Mouse (Mus musculus) neural tube, embryonic 14.5 days (tissue): Measurements from ENCODE around the gene Esrp2. TPM values are rescaled to one million over a fixed set of nuclear protein-coding genes. Genes with fewer than 3 reads are reported as not detected.

Experiments used
- ATAC-seq: fragments of 200-750 bp; cut with Nextera tagmentation; 2 replicates; pipeline ENCODE4 v1.8.0; 2017; ENCODE audit warnings: low read depth, mild to moderate bottlenecking, moderate TSS enrichment, moderate library complexity
- H3K27ac ChIP-seq: fragments of 300-500 bp; sonication (generic); 2 replicates; pipeline ENCODE4 v1.5.1; 2014; ENCODE audit warnings: low read depth, mild to moderate bottlenecking, control low read depth, low read length, moderate library complexity, mixed read lengths
- H3K27me3 ChIP-seq: fragments of 300-500 bp; sonication (generic); 2 replicates; pipeline ENCODE4 v1.6.1; 2014; ENCODE audit warnings: low read length; ENCODE audit not compliant: control insufficient read depth, insufficient read depth
- H3K36me3 ChIP-seq: fragments of 300-500 bp; sonication (generic); 2 replicates; pipeline ENCODE4 v1.6.1; 2014; ENCODE audit warnings: low read length, mixed read lengths; ENCODE audit not compliant: control insufficient read depth, insufficient read depth
- H3K4me1 ChIP-seq: fragments of 300-500 bp; sonication (generic); 2 replicates; pipeline ENCODE4 v1.6.1; 2014; ENCODE audit warnings: low read length; ENCODE audit not compliant: control insufficient read depth, insufficient read depth
- H3K4me2 ChIP-seq: fragments of 300-500 bp; sonication (generic); 2 replicates; pipeline ENCODE4 v1.6.1; 2014; ENCODE audit warnings: mild to moderate bottlenecking, low read depth, low read length, control low read depth
- H3K4me3 ChIP-seq: fragments of 300-500 bp; sonication (generic); 2 replicates; pipeline ENCODE4 v1.5.1; 2014; ENCODE audit warnings: low read depth, low read length, control low read depth, mixed read lengths
- H3K9ac ChIP-seq: fragments of 300-500 bp; sonication (generic); replicated peaks from 2 replicates; pipeline ENCODE4 v1.6.1; 2014; ENCODE audit warnings: low read depth, mild to moderate bottlenecking, control low read depth, low read length, mixed read lengths
- H3K9me3 ChIP-seq: fragments of 300-500 bp; sonication (generic); 2 replicates; pipeline ENCODE4 v1.6.1; 2016; ENCODE audit warnings: low read length; ENCODE audit not compliant: control insufficient read depth
- WGBS: fragments of 180-500 bp; shearing (Covaris S2); extraction: QIAGEN DNeasy Blood & Tissue Kit; methylation state at CpG from one replicate; pipeline ENCODE4 v1.1.7; 2014; 5-methylcytosine and 5-hydroxymethylcytosine counted together
- polyA plus RNA-seq: library from polyadenylated mRNA; unstranded; fragments of >200 nt; fragmentation: Nextera tagmentation; extraction: Ambion mirVana; gene quantifications from 2 replicates; pipeline ENCODE4 v1.2.1, GENCODE M21; 2014

Esrp2 gene
- polyA plus RNA-seq, 1 experiment from 2014 or later = not detected

DNA sequence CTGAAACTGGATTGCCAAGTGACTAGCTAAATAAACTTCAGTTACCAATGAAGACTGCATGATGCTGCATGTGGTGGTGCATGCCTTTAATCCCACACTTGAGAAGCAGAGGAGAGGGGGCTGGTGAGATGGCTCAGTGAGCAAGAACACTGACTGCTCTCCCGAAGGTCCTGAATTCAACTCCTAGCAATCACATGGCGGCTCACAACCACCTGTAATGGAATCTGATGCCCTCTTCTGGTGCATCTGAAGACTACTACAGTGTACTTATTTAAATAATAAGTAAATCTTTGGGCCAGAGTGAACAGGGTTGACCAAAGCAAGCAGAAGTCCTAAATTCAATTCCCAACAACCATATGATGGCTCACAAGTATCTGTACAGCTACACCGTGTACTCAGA, 13.3 kb downstream of the Esrp2 start:
- Histone ChIP-seq H3K4me1 (no peaks in the 10 kb centered on the region), H3K36me3 (peaks cover 10% of the 10 kb centered on the region; the same call in 1 of the 2 replicates), H3K27me3 (no peaks in the 10 kb centered on the region), H3K4me3 (no peak overlapping the region), H3K9ac (no peak overlapping the region), H3K27ac (no peak overlapping the region), H3K9me3 (no peaks in the 10 kb centered on the region), H3K4me2 (no peak overlapping the region)
- no peak for ATAC-seq
- WGBS = 89% methylated on average over 3 of the region's 3 CpGs

GRCm38 (mm10) chr8:106115897-106116296, 20.9 kb downstream of the Esrp2 start:
- no peak overlapping the region for H3K4me3 ChIP-seq
- no peaks in the 10 kb centered on the region for H3K4me1 ChIP-seq
- H3K9me3 ChIP-seq = no peaks in the 10 kb centered on the region
- no peak for ATAC-seq
- WGBS = 99% methylated on average over 3 of the region's 3 CpGs
- no peak overlapping the region for H3K27ac ChIP-seq
- H3K27me3 ChIP-seq = no peaks in the 10 kb centered on the region
- H3K9ac ChIP-seq = no peak overlapping the region
- no peak overlapping the region for H3K4me2 ChIP-seq
- no peaks in the 10 kb centered on the region for H3K36me3 ChIP-seq

- ATAC-seq = no peak
- WGBS = 92% methylated on average over 1 of the region's 1 CpGs
- H3K9me3 ChIP-seq = no peaks in the 10 kb centered on the region
- no peak overlapping the region for H3K4me3 ChIP-seq
- H3K36me3 ChIP-seq = peaks cover 13% of the 10 kb centered on the region; the same call in 1 of the 2 replicates
- H3K27me3 ChIP-seq = no peaks in the 10 kb centered on the region
- no peak overlapping the region for H3K27ac ChIP-seq
- H3K9ac ChIP-seq = no peak overlapping the region
- H3K4me1 ChIP-seq = no peaks in the 10 kb centered on the region
- no peak overlapping the region for H3K4me2 ChIP-seq
Observed at GRCm38 (mm10) chr8:106112514-106112913, 24.3 kb downstream of the Esrp2 start.

DNA sequence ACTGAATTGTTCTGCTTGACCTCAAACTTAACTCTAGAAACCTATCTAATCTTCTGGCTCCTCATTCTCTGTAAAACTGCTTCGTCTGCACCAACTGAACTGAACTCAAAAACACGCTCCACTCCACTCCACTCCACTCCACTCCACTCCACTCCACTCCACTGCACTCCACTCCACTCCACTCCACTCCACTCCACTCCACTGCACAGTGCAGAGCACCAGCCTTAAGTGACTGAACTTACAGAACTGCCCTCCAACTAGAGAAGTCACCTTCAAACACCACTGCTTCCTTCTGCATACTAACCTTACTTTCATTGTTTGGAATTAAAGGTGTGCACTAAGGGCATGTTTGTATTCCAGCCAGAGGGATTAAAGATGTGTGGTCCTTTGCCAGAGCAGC, 24.7 kb downstream of the Esrp2 start:
- Histone ChIP-seq H3K4me2 (no peak overlapping the region), H3K27me3 (no peaks in the 10 kb centered on the region), H3K9ac (no peak overlapping the region), H3K4me3 (no peak overlapping the region), H3K36me3 (peaks cover 13% of the 10 kb centered on the region; the same call in 1 of the 2 replicates), H3K9me3 (no peaks in the 10 kb centered on the region), H3K27ac (no peak overlapping the region), H3K4me1 (no peaks in the 10 kb centered on the region)
- ATAC-seq = no peak
- WGBS = 98% methylated on average over 2 of the region's 2 CpGs

DNA sequence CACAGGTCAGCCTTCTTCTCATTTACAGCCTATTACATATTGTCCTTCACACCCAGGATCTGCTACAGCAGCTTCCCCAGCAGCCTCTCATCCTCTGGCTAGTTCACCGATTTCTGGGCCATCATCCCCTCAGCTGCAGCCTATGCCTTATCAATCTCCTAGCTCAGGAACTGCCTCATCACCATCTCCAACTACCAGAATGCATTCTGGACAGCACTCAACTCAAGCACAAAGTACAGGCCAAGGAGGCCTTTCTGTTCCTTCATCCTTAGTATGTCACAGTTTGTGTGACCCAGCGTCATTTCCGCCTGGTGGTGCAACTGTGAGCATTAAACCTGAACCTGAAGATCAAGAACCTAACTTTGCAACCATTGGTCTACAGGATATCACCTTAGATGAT, 28.0 kb downstream of the Esrp2 start:
- no peak for ATAC-seq
- Histone ChIP-seq H3K9ac (no peak overlapping the region), H3K4me2 (no peak overlapping the region), H3K36me3 (peaks cover 19% of the 10 kb centered on the region), H3K9me3 (no peaks in the 10 kb centered on the region), H3K27me3 (no peaks in the 10 kb centered on the region), H3K27ac (no peak overlapping the region), H3K4me3 (no peak overlapping the region), H3K4me1 (no peaks in the 10 kb centered on the region)
- WGBS = 98% methylated on average over 3 of the region's 3 CpGs

DNA sequence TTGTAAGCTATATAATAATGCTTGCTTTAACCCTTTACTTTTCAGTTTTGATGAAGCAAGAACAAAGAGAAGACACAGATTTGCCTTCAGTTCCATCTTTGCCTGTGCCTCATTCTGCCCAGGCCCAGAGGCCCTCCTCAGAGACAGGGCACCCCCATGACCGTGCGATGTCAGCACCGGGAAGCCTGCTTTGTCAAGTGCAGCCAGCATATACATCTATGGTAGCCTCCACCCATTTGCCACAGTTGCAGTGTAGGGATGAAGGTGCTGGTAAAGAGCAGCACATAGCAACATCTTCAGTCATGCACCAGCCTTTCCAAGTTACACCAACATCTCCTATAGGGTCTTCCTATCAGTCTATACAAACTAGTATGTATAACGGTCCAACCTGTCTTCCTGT, 28.7 kb downstream of the Esrp2 start:
- no peak for ATAC-seq
- Histone ChIP-seq H3K4me1 (no peaks in the 10 kb centered on the region), H3K36me3 (peaks cover 23% of the 10 kb centered on the region), H3K27me3 (no peaks in the 10 kb centered on the region), H3K9ac (no peak overlapping the region), H3K4me2 (no peak overlapping the region), H3K4me3 (no peak overlapping the region), H3K9me3 (no peaks in the 10 kb centered on the region), H3K27ac (no peak overlapping the region)
- 98% methylated on average over 4 of the region's 4 CpGs for WGBS

DNA sequence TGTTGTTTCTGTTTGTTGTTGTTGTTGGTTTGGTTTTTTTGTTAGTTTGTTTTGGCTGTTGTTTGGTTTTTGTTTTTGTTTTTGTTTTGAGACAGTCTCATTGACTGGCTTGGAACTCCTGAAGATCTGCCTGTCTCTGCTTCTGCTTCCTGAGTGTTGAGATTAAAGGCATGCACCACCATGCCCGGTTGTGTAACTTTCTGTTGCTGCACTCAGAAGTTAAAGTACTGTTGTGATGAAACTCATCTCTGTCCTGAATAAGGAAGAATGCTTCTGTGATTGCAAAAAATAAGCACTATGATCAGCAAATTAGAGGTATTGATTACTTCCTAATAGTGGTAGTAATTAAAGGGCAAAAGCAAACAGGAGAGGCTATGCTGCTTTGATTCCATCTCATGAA, 30.6 kb downstream of the Esrp2 start:
- no peak overlapping the region for H3K9ac ChIP-seq
- H3K4me1 ChIP-seq = no peaks in the 10 kb centered on the region
- H3K36me3 ChIP-seq = peaks cover 23% of the 10 kb centered on the region
- no peak overlapping the region for H3K4me2 ChIP-seq
- H3K4me3 ChIP-seq = no peak overlapping the region
- no peaks in the 10 kb centered on the region for H3K9me3 ChIP-seq
- WGBS = 84% methylated on average over 1 of the region's 1 CpGs
- H3K27me3 ChIP-seq = no peaks in the 10 kb centered on the region
- no peak for ATAC-seq
- H3K27ac ChIP-seq = no peak overlapping the region

DNA sequence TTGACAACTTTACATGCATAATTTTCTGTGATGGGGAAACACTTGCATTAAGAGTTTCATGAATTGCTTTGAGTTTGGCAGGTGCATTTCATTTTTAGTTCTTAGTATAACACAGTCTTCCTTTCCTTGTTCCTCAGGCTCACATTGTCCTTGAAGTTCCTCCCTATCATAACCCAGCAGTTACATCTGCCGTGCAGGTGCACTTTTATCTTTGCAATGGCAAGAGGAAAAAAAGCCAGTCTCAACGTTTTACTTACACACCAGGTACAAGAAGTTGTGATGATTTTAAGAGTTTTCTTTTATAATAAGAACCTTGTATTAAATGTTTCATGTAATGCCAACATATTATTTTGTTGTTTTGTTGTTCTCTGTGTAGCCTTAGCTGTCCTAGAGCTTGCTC, 32.9 kb downstream of the Esrp2 start:
- no peak overlapping the region for H3K4me2 ChIP-seq
- no peak overlapping the region for H3K27ac ChIP-seq
- H3K9me3 ChIP-seq = no peaks in the 10 kb centered on the region
- no peak overlapping the region for H3K9ac ChIP-seq
- no peak overlapping the region for H3K4me3 ChIP-seq
- WGBS = 92% methylated on average over 2 of the region's 2 CpGs
- H3K4me1 ChIP-seq = no peaks in the 10 kb centered on the region
- H3K27me3 ChIP-seq = no peaks in the 10 kb centered on the region
- H3K36me3 ChIP-seq = peaks cover 16% of the 10 kb centered on the region
- ATAC-seq = no peak

GRCm38 (mm10) chr8:106102321-106102720, 34.5 kb downstream of the Esrp2 start:
- H3K4me2 ChIP-seq = no peak overlapping the region
- no peaks in the 10 kb centered on the region for H3K27me3 ChIP-seq
- ATAC-seq = no peak
- peaks cover 11% of the 10 kb centered on the region; the same call in 1 of the 2 replicates for H3K36me3 ChIP-seq
- H3K9ac ChIP-seq = no peak overlapping the region
- no peak overlapping the region for H3K4me3 ChIP-seq
- no peaks in the 10 kb centered on the region for H3K9me3 ChIP-seq
- WGBS = 95% methylated on average over 4 of the region's 4 CpGs
- no peak overlapping the region for H3K27ac ChIP-seq
- H3K4me1 ChIP-seq = no peaks in the 10 kb centered on the region
